Mouse (Mus musculus) adipose tissue, adult 10 weeks (tissue): ENCODE measurements around the gene Gde1. TPM values are rescaled to one million over a fixed set of nuclear protein-coding genes. Genes with fewer than 3 reads are reported as not detected.

Experiments
- polyA plus RNA-seq: library from polyadenylated mRNA; stranded (reverse); fragments of 350-450 nt; fragmentation: Illumina TruSeq; extraction: RNeasy Lipid Tissue Mini Kit (QIAGEN cat#74804); gene quantifications from one replicate; pipeline ENCODE4 v1.2.3, GENCODE M21; 2014; ENCODE audit warnings: low read depth, low replicate concordance

Gene Gde1
- 113 TPM for polyA plus RNA-seq

GRCm38 (mm10) chr7:118705101-118705961 is at the start of gene Gde1:
Gde1 (minus strand) TSS chr7:118705778.

GRCm38 (mm10) chr7:118739975-118740531 is 34.5 kb upstream of the Gde1 start, which contains the start of gene Vps35l:
Vps35l (plus strand) TSS chr7:118740226.

GRCm38 (mm10) chr7:118712228-118713173 is 6.9 kb upstream of the Gde1 start, which contains the start of gene Ccp110:
Ccp110 (plus strand) TSS chr7:118712552.

Other genes starting within 250 kb of the Gde1 start
- 10.1 TPM for gene Itpripl2, start 213.8 kb downstream of the Gde1 start, polyA plus RNA-seq
- gene Coq7, start 172.4 kb downstream of the Gde1 start, polyA plus RNA-seq = 33.5 TPM
- 2.9 TPM for gene Tmc7, start 121.0 kb downstream of the Gde1 start, polyA plus RNA-seq
- 44.2 TPM for gene Tmc5, start 108.5 kb downstream of the Gde1 start, polyA plus RNA-seq
- gene Ccp110, start 6.8 kb upstream of the Gde1 start, polyA plus RNA-seq = 10.2 TPM
- gene Vps35l, start 34.4 kb upstream of the Gde1 start, polyA plus RNA-seq = 41.9 TPM
- 4.2 TPM for gene Iqck, start 150.0 kb upstream of the Gde1 start, polyA plus RNA-seq
- gene Knop1, start 150.5 kb upstream of the Gde1 start, polyA plus RNA-seq = 18.9 TPM